ENCODE assay signal across 23 mouse cellular contexts in genomic region chr10:43669471-43669870, GRCm38 (mm10).
A peak's percentile ranks its signal among the peaks of the same experiment; 100 is the strongest.
DNase-seq lines count a peak whose midpoint lies in the region; ATAC-seq and TF ChIP-seq lines count a peak whose summit lies in the region.
"Had no signal": no experiment of that assay in that cellular context is flagged by ENCODE, and none has a peak within 500 bp of the region (broad histone marks: within the 10 kb centered on the region; RNA-seq: fewer than 3 reads in every experiment).

No protein-coding gene starts in this region.

- no peak overlapping the region for H3K9ac ChIP-seq in CH12.LX (ENCODE audit: insufficient read depth, low read depth)
- no peak overlapping the region for H3K9ac ChIP-seq in liver, embryonic 15.5 days
- no peak overlapping the region for H3K9ac ChIP-seq in midbrain, embryonic 15.5 days
- H3K9ac ChIP-seq: embryonic facial prominence, embryonic 15.5 days; hindbrain, embryonic 15.5 days had no signal

- no peak for TF ChIP-seq CTCF in CH12.LX (conservative IDR thresholded peaks at IDR 0.05 in 1 of 2, IDR thresholded peaks at IDR 0.05 in 1 of 2; ENCODE audit: low read depth in 2 of 2, low read length in 2 of 2)

- no peaks in the 10 kb centered on the region for H3K79me2 ChIP-seq in CH12.LX (replicated peaks; ENCODE audit: control insufficient read depth, extremely low read depth, insufficient read depth, poor library complexity, severe bottlenecking)

- no peak for TF ChIP-seq EP300 in CH12.LX (IDR thresholded peaks at IDR 0.05; ENCODE audit: low read length)

- in situ Hi-C loops in CH12.LX (cut with MboI; ENCODE audit: low pct_ligation_motif_present, low pct_unique_long_range_greater_than_20kb, low sequenced_read_pairs): no loop called here

- 19% methylated on average over 5 of the region's 5 CpGs for WGBS in liver, embryonic 15.5 days (ENCODE audit: insufficient replicate concordance)
- WGBS in midbrain, embryonic 15.5 days: 82% methylated on average over 5 of the region's 5 CpGs

- no peaks in the 10 kb centered on the region for H3K9me3 ChIP-seq in CH12.LX (replicated peaks; ENCODE audit: low read length)
- H3K9me3 ChIP-seq in liver, embryonic 15.5 days (replicated peaks): no peaks in the 10 kb centered on the region
- no peaks in the 10 kb centered on the region for H3K9me3 ChIP-seq in midbrain, embryonic 15.5 days
- H3K9me3 ChIP-seq: embryonic facial prominence, embryonic 15.5 days; forebrain, embryonic 10.5 days; G1E; hindbrain, embryonic 15.5 days had no signal

- H3K36me3 ChIP-seq in CH12.LX (replicated peaks in 1 of 2; ENCODE audit: control insufficient read depth in 1 of 2, insufficient read depth in 1 of 2, low read length in 1 of 2): no peaks in the 10 kb centered on the region
- H3K36me3 ChIP-seq in liver, embryonic 15.5 days (replicated peaks): no peaks in the 10 kb centered on the region
- no peaks in the 10 kb centered on the region for H3K36me3 ChIP-seq in midbrain, embryonic 15.5 days (replicated peaks)
- H3K36me3 ChIP-seq: embryonic facial prominence, embryonic 15.5 days; forebrain, embryonic 10.5 days; G1E; hindbrain, embryonic 15.5 days had no signal

- DNase-seq in CD4-positive, CD25-positive, alpha-beta regulatory T cell, adult 2 months (ENCODE audit: low read depth, low spot score): peak; percentile 9
- DNase-seq in CH12.LX (ENCODE audit: extremely low read depth): no peak
- DNase-seq in c-Kit-negative CD71-positive TER-119-positive erythroid progenitor cells, embryonic 14.5 days (ENCODE audit: low read depth, low spot score): peak; percentile 57
- DNase-seq in layer of hippocampus, adult 11-12 months (ENCODE audit: low spot score): no peak
- DNase-seq in T-cell, adult 2 months (ENCODE audit: low spot score): no peak
- DNase-seq: adrenal gland, postnatal 14 days; B cell, adult 2 months; cerebellum, adult 2 months; cerebellum, postnatal 10 days; embryo, embryonic 11 days; gastrocnemius, postnatal 14 days; heart, adult 2 months; heart, postnatal 36 days had no signal

- H3K27ac ChIP-seq in CH12.LX (ENCODE audit: insufficient read depth, low read depth): no peak overlapping the region
- peak overlapping the region; percentile 79 for H3K27ac ChIP-seq in liver, embryonic 15.5 days (replicated peaks)
- no peak overlapping the region for H3K27ac ChIP-seq in midbrain, embryonic 15.5 days
- H3K27ac ChIP-seq: embryonic facial prominence, embryonic 15.5 days; forebrain, embryonic 10.5 days; heart, adult 2 months; hindbrain, embryonic 15.5 days had no signal

- TF ChIP-seq POLR2A in CH12.LX (IDR thresholded peaks at IDR 0.05; ENCODE audit: low read depth, low read length): no peak

- H3K4me1 ChIP-seq in CH12.LX (ENCODE audit: control insufficient read depth in 1 of 2, insufficient read depth in 2 of 2): peaks cover 4 to 56% of the 10 kb centered on the region in 2 experiments; a peak in 2 of 4 replicates
- H3K4me1 ChIP-seq in liver, embryonic 15.5 days (replicated peaks): peaks cover 90% of the 10 kb centered on the region
- no peaks in the 10 kb centered on the region for H3K4me1 ChIP-seq in midbrain, embryonic 15.5 days
- H3K4me1 ChIP-seq: hindbrain, embryonic 15.5 days had no signal

- H3K4me3 ChIP-seq in CH12.LX (replicated peaks in 1 of 3; ENCODE audit: low read depth in 2 of 3, low read length in 2 of 3, poor library complexity in 1 of 3): no peak overlapping the region
- no peak overlapping the region for H3K4me3 ChIP-seq in liver, embryonic 15.5 days (replicated peaks)
- no peak overlapping the region for H3K4me3 ChIP-seq in midbrain, embryonic 15.5 days
- H3K4me3 ChIP-seq: embryonic facial prominence, embryonic 15.5 days; forebrain, embryonic 10.5 days; heart, adult 2 months; hindbrain, embryonic 15.5 days had no signal

- H3K4me2 ChIP-seq in CH12.LX (ENCODE audit: insufficient read depth, low read depth, poor library complexity, severe bottlenecking): no peak overlapping the region
- H3K4me2 ChIP-seq in liver, embryonic 15.5 days: peak overlapping the region; percentile 38
- no peak overlapping the region for H3K4me2 ChIP-seq in midbrain, embryonic 15.5 days
- H3K4me2 ChIP-seq: embryonic facial prominence, embryonic 15.5 days; heart, embryonic 11.5 days; hindbrain, embryonic 15.5 days had no signal

- no peak for ATAC-seq in CD4-positive, CD25-positive, alpha-beta regulatory T cell, adult 4 months
- no peak for ATAC-seq in liver, embryonic 15.5 days (ENCODE audit: insufficient read depth)
- ATAC-seq in midbrain, embryonic 15.5 days (replicated peaks): no peak
- ATAC-seq: activated CD4-positive, CD25-positive, alpha-beta regulatory T cell, adult 4 months; forebrain, embryonic 14.5 days had no signal

- no peak for TF ChIP-seq RAD21 in CH12.LX (IDR thresholded peaks at IDR 0.05; ENCODE audit: low read depth, low read length)

- dilution Hi-C loops in CH12.LX (cut with MboI; ENCODE audit: extremely low pct_ligation_motif_present, extremely low pct_unique_long_range_greater_than_20kb, low sequenced_read_pairs): no loop called here

- peaks cover 1% of the 10 kb centered on the region for H3K27me3 ChIP-seq in CH12.LX (replicated peaks)
- no peaks in the 10 kb centered on the region for H3K27me3 ChIP-seq in liver, embryonic 15.5 days
- H3K27me3 ChIP-seq in midbrain, embryonic 15.5 days (replicated peaks): no peaks in the 10 kb centered on the region
- H3K27me3 ChIP-seq: embryonic facial prominence, embryonic 15.5 days; hindbrain, embryonic 15.5 days had no signal

TF ChIP-seq in CH12.LX, 34 proteins besides CTCF, POLR2A, EP300 and RAD21:
- no peak for TF ChIP-seq CHD1 (IDR thresholded peaks at IDR 0.05; ENCODE audit: low read depth, low read length)
- TF ChIP-seq E2F4 (IDR thresholded peaks at IDR 0.05; ENCODE audit: insufficient replicate concordance, low read depth, low read length): no peak
- TF ChIP-seq ZNF384 (IDR thresholded peaks at IDR 0.05; ENCODE audit: low read depth, low read length): peak; percentile 79

Comparison
In these comparisons a context has a peak if more than half of its experiments do, and no peak if none do; other contexts are left out.
1. DNase-seq: peak in CD4-positive, CD25-positive, alpha-beta regulatory T cell, adult 2 months (single experiment) and c-Kit-negative CD71-positive TER-119-positive erythroid progenitor cells, embryonic 14.5 days (single experiment); none in CH12.LX (single experiment), layer of hippocampus, adult 11-12 months (single experiment) and T-cell, adult 2 months (single experiment).